Mouse (Mus musculus): ENCODE measurements at regions not wholly inside any gene's neighbourhood (a gene's known extent, or its start where the extent isn't known, plus 50 kb on each side); places are given as distances from the start of the nearest gene placed in this dataset.

DNA sequence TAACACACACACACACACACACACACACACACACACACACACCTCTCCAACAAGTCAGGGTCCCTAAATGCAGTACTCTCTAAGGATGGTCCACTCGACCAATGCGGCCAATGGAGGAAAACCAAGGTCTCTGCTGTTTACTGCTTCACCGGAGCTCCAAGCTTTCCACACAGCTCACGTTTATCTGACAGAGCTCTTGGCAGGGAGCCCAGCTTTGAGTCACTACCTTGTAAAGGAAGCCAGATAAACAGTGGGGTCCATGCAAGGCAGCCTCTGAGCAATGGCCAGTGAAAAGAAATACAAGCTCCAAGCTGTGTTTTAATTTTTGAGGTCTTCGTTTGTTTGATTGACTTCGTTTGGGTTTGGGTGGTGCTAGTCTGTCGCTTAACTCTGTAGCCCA, 264.9 kb upstream of the Prok2 start:
- Histone ChIP-seq H3K36me3 (ENCODE audit: control insufficient read depth, insufficient read depth) (no peaks in the 10 kb centered on the region), H3K27ac (ENCODE audit: low read length) (peak overlapping the region; percentile 59; the same call in 1 of the 2 replicates), H3K9ac (ENCODE audit: low read depth, low read length) (no peak overlapping the region), H3K9me3 (replicated peaks; ENCODE audit: control insufficient read depth, low read length) (no peaks in the 10 kb centered on the region), H3K4me1 (ENCODE audit: control insufficient read depth, low read depth, low read length) (peaks cover 2% of the 10 kb centered on the region; the same call in 1 of the 2 replicates), H3K4me3 (ENCODE audit: low read depth, low read length) (no peak overlapping the region), H3K4me2 (ENCODE audit: low read depth, low read length) (no peak overlapping the region), H3K27me3 (ENCODE audit: control insufficient read depth, insufficient read depth, low read depth, low read length) (no peaks in the 10 kb centered on the region)
- 37% methylated on average over 7 of the region's 7 CpGs for WGBS (ENCODE audit: insufficient replicate concordance)
- peak; percentile 84 for ATAC-seq (ENCODE audit: low read depth)

DNA sequence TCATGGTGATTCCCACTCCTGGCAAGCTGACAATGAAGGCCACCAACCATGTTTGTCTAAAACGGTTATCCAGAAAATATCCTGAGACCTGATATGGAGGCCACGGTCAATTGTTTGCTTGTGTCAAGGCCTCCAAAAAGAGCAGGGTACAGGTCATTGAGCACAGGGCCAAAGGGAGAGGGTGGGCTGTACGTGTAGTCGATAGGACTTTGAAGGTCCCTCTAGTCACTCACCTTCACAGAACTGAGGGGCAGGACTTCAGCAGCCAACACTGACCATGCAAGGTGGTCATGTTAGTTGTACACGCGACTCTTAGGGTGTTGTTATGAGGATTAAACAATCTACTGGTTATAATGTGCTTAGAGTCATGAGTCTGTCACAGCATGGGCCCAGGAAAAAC, 264.4 kb upstream of the Prok2 start:
- Histone ChIP-seq H3K36me3 (ENCODE audit: control insufficient read depth, insufficient read depth) (no peaks in the 10 kb centered on the region), H3K4me3 (ENCODE audit: low read depth, low read length) (no peak overlapping the region), H3K9me3 (replicated peaks; ENCODE audit: control insufficient read depth, low read length) (no peaks in the 10 kb centered on the region), H3K27ac (ENCODE audit: low read length) (peak overlapping the region; percentile 59; the same call in 1 of the 2 replicates), H3K27me3 (ENCODE audit: control insufficient read depth, insufficient read depth, low read depth, low read length) (no peaks in the 10 kb centered on the region), H3K9ac (ENCODE audit: low read depth, low read length) (no peak overlapping the region), H3K4me2 (ENCODE audit: low read depth, low read length) (no peak overlapping the region), H3K4me1 (ENCODE audit: control insufficient read depth, low read depth, low read length) (peaks cover 2% of the 10 kb centered on the region; the same call in 1 of the 2 replicates)
- 49% methylated on average over 6 of the region's 6 CpGs for WGBS (ENCODE audit: insufficient replicate concordance)
- ATAC-seq (ENCODE audit: low read depth) = peak; percentile 64

- ATAC-seq (ENCODE audit: low read depth) = no peak
- H3K36me3 ChIP-seq (ENCODE audit: control insufficient read depth, insufficient read depth) = no peaks in the 10 kb centered on the region
- no peak overlapping the region for H3K4me3 ChIP-seq (ENCODE audit: low read depth, low read length)
- no peak overlapping the region for H3K9ac ChIP-seq (ENCODE audit: low read depth, low read length)
- 65% methylated on average over 3 of the region's 3 CpGs for WGBS (ENCODE audit: insufficient replicate concordance)
- H3K27me3 ChIP-seq (ENCODE audit: control insufficient read depth, insufficient read depth, low read depth, low read length) = no peaks in the 10 kb centered on the region; the same call in 1 of the 2 replicates
- H3K27ac ChIP-seq (ENCODE audit: low read length) = no peak overlapping the region
- H3K4me1 ChIP-seq (ENCODE audit: control insufficient read depth, low read depth, low read length) = peaks cover 2% of the 10 kb centered on the region; the same call in 1 of the 2 replicates
- no peaks in the 10 kb centered on the region for H3K9me3 ChIP-seq (replicated peaks; ENCODE audit: control insufficient read depth, low read length)
- H3K4me2 ChIP-seq (ENCODE audit: low read depth, low read length) = no peak overlapping the region
Observed at GRCm38 (mm10) chr6:99986449-99986848, 260.3 kb upstream of the Prok2 start.

- Histone ChIP-seq H3K27ac (ENCODE audit: low read length) (no peak overlapping the region), H3K4me1 (ENCODE audit: control insufficient read depth, low read depth, low read length) (no peaks in the 10 kb centered on the region), H3K27me3 (ENCODE audit: control insufficient read depth, insufficient read depth, low read depth, low read length) (no peaks in the 10 kb centered on the region; the same call in 1 of the 2 replicates), H3K9me3 (replicated peaks; ENCODE audit: control insufficient read depth, low read length) (no peaks in the 10 kb centered on the region), H3K9ac (ENCODE audit: low read depth, low read length) (no peak overlapping the region), H3K36me3 (ENCODE audit: control insufficient read depth, insufficient read depth) (no peaks in the 10 kb centered on the region), H3K4me2 (ENCODE audit: low read depth, low read length) (no peak overlapping the region), H3K4me3 (ENCODE audit: low read depth, low read length) (no peak overlapping the region)
- 19% methylated on average over 5 of the region's 5 CpGs for WGBS (ENCODE audit: insufficient replicate concordance)
- no peak for ATAC-seq (ENCODE audit: low read depth)
Observed at GRCm38 (mm10) chr6:99985322-99985721, 259.1 kb upstream of the Prok2 start.

- 28% methylated on average over 10 of the region's 10 CpGs for WGBS (ENCODE audit: insufficient replicate concordance)
- no peak overlapping the region for H3K4me2 ChIP-seq (ENCODE audit: low read depth, low read length)
- ATAC-seq (ENCODE audit: low read depth) = no peak
- no peaks in the 10 kb centered on the region for H3K36me3 ChIP-seq (ENCODE audit: control insufficient read depth, insufficient read depth)
- H3K27me3 ChIP-seq (ENCODE audit: control insufficient read depth, insufficient read depth, low read depth, low read length) = no peaks in the 10 kb centered on the region; the same call in 1 of the 2 replicates
- H3K27ac ChIP-seq (ENCODE audit: low read length) = no peak overlapping the region
- H3K9me3 ChIP-seq (replicated peaks; ENCODE audit: control insufficient read depth, low read length) = no peaks in the 10 kb centered on the region
- no peaks in the 10 kb centered on the region for H3K4me1 ChIP-seq (ENCODE audit: control insufficient read depth, low read depth, low read length)
- no peak overlapping the region for H3K9ac ChIP-seq (ENCODE audit: low read depth, low read length)
- H3K4me3 ChIP-seq (ENCODE audit: low read depth, low read length) = no peak overlapping the region
Observed at GRCm38 (mm10) chr6:99984856-99985224, 258.6 kb upstream of the Prok2 start.

DNA sequence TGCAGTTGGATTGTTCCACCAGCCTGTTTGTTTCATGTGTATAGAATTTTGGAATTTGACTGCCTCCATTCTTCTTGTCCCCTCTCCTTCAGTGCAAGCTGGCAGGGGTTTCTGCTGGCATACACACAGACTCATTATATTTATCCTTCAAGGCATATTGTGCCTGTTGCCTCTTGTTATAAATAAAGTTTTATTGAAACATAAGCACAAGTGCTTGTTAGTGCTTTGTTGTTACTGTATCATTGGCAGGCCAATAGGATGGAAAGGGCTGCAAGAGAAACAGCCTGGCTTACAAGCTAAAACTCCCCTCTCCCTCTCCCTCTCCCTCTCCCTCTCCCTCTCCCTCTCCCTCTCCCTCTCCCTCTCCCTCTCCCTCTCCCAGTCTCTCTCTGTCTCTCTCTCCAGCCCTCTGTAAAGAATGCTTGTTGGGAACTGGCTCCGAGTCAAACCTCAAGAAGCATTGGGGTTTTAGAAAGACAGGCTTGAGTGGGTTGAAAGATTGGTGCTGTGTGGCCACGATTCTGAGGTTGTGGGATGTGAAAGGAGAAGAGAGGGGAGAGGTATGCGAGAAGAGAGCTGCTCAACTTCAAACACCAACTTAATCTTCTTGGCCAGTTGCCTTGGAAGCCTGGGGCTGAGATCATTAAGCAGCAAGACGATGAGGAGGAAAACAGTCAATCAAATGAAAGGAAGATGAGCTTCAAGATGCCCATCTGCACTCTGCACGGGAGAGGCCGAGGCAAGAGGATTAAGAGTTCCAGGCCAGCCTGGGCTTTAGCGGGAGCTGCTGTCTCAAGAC, 258.1 kb upstream of the Prok2 start:
- no peaks in the 10 kb centered on the region; the same call in 1 of the 2 replicates for H3K27me3 ChIP-seq (ENCODE audit: control insufficient read depth, insufficient read depth, low read depth, low read length)
- H3K4me2 ChIP-seq (ENCODE audit: low read depth, low read length) = no peak overlapping the region
- H3K9ac ChIP-seq (ENCODE audit: low read depth, low read length) = no peak overlapping the region
- no peaks in the 10 kb centered on the region for H3K9me3 ChIP-seq (replicated peaks; ENCODE audit: control insufficient read depth, low read length)
- no peaks in the 10 kb centered on the region for H3K36me3 ChIP-seq (ENCODE audit: control insufficient read depth, insufficient read depth)
- no peak overlapping the region for H3K27ac ChIP-seq (ENCODE audit: low read length)
- WGBS (ENCODE audit: insufficient replicate concordance) = 12% methylated on average over 7 of the region's 7 CpGs
- H3K4me3 ChIP-seq (ENCODE audit: low read depth, low read length) = no peak overlapping the region
- ATAC-seq (ENCODE audit: low read depth) = no peak
- H3K4me1 ChIP-seq (ENCODE audit: control insufficient read depth, low read depth, low read length) = no peaks in the 10 kb centered on the region

GRCm38 (mm10) chr6:99979614-99980013, 253.4 kb upstream of the Prok2 start:
- no peaks in the 10 kb centered on the region for H3K36me3 ChIP-seq (ENCODE audit: control insufficient read depth, insufficient read depth)
- ATAC-seq (ENCODE audit: low read depth) = no peak
- H3K9me3 ChIP-seq (replicated peaks; ENCODE audit: control insufficient read depth, low read length) = no peaks in the 10 kb centered on the region
- no peak overlapping the region for H3K27ac ChIP-seq (ENCODE audit: low read length)
- H3K4me2 ChIP-seq (ENCODE audit: low read depth, low read length) = no peak overlapping the region
- H3K4me1 ChIP-seq (ENCODE audit: control insufficient read depth, low read depth, low read length) = no peaks in the 10 kb centered on the region
- no peak overlapping the region for H3K9ac ChIP-seq (ENCODE audit: low read depth, low read length)
- no peaks in the 10 kb centered on the region for H3K27me3 ChIP-seq (ENCODE audit: control insufficient read depth, insufficient read depth, low read depth, low read length)
- 54% methylated on average over 5 of the region's 5 CpGs for WGBS (ENCODE audit: insufficient replicate concordance)
- H3K4me3 ChIP-seq (ENCODE audit: low read depth, low read length) = no peak overlapping the region

DNA sequence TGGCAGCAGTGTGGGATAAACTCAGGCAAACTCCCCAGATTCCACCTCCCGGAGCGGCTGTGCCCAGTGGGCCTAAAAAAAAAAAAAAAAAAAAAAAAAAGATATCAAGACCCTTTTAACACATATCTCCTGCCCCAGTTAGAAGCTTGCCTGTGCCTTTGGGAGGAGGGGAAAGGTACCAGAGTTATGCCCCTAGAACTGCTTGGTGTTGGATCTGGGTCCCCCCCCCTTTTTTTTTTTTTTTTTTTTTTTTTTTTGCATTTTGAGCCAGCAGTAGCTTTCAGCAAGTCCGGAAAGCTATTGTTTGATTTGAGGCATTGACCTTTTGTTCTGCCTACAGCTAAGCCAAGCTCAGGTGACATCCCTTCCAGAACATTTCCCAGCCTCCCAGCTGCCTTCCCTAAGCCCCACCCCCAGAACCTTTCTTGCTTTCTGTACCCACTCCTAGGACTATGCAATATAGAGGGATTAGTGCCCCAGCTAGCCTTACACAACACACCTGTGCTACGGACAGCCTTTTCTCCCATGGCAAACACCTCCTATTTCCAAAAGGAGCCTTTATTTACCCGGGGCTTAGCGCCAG, 252.1 kb upstream of the Prok2 start:
- no peaks in the 10 kb centered on the region for H3K27me3 ChIP-seq (ENCODE audit: control insufficient read depth, insufficient read depth, low read depth, low read length)
- no peak overlapping the region for H3K27ac ChIP-seq (ENCODE audit: low read length)
- no peak overlapping the region for H3K4me3 ChIP-seq (ENCODE audit: low read depth, low read length)
- H3K9me3 ChIP-seq (replicated peaks; ENCODE audit: control insufficient read depth, low read length) = no peaks in the 10 kb centered on the region
- H3K9ac ChIP-seq (ENCODE audit: low read depth, low read length) = no peak overlapping the region
- no peak overlapping the region for H3K4me2 ChIP-seq (ENCODE audit: low read depth, low read length)
- ATAC-seq (ENCODE audit: low read depth) = peak; percentile 13; the same call in 1 of the 2 replicates
- 50% methylated on average over 6 of the region's 6 CpGs for WGBS (ENCODE audit: insufficient replicate concordance)
- H3K36me3 ChIP-seq (ENCODE audit: control insufficient read depth, insufficient read depth) = no peaks in the 10 kb centered on the region
- H3K4me1 ChIP-seq (ENCODE audit: control insufficient read depth, low read depth, low read length) = no peaks in the 10 kb centered on the region

DNA sequence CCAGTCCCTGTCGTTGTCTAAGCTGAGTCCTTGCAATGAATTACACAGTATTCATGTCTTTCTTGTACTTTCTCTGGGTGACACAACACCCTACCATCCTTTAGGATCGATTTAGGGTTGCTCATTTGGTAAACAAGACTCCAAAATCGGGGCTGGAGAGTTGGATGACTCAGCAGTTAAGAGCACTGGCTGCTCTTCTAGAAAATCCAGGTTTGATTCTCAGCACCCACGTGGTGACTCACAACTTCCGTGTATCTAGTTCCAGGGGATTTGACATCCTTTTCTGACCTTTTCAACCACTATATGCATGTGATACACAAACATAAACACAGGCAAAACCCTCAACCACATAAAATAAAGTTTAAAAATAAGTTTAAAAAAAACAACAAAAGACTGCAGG, 250.0 kb upstream of the Prok2 start:
- Histone ChIP-seq H3K27me3 (ENCODE audit: control insufficient read depth, insufficient read depth, low read depth, low read length) (no peaks in the 10 kb centered on the region), H3K36me3 (ENCODE audit: control insufficient read depth, insufficient read depth) (no peaks in the 10 kb centered on the region), H3K9ac (ENCODE audit: low read depth, low read length) (no peak overlapping the region), H3K4me1 (ENCODE audit: control insufficient read depth, low read depth, low read length) (no peaks in the 10 kb centered on the region), H3K9me3 (replicated peaks; ENCODE audit: control insufficient read depth, low read length) (no peaks in the 10 kb centered on the region), H3K4me2 (ENCODE audit: low read depth, low read length) (no peak overlapping the region), H3K4me3 (ENCODE audit: low read depth, low read length) (no peak overlapping the region), H3K27ac (ENCODE audit: low read length) (no peak overlapping the region)
- 32% methylated on average over 5 of the region's 5 CpGs for WGBS (ENCODE audit: insufficient replicate concordance)
- ATAC-seq (ENCODE audit: low read depth) = no peak
